19 mouse cellular contexts compared by ENCODE assay signal in genomic region chr11:4808311-4808710, GRCm38 (mm10).
"Had no signal": no experiment of that assay in that cellular context is flagged by ENCODE, and none has a peak within 500 bp of the region (broad histone marks: within the 10 kb centered on the region; RNA-seq: fewer than 3 reads in every experiment).

No protein-coding gene starts in this region.

- H3K9me3 ChIP-seq: limb, embryonic 12.5 days; liver, embryonic 13.5 days; lung, embryonic 15.5 days; megakaryocyte, embryonic 14.5 days; neural tube, embryonic 13.5 days had no signal

- ATAC-seq: liver, postnatal 0 days had no signal

- H3K27ac ChIP-seq: kidney, postnatal 0 days; limb, embryonic 12.5 days; liver, embryonic 13.5 days; lung, embryonic 15.5 days; macrophage; neural tube, embryonic 13.5 days had no signal

- H3K27me3 ChIP-seq: limb, embryonic 12.5 days; liver, embryonic 13.5 days; lung, embryonic 15.5 days; megakaryocyte, embryonic 14.5 days; neural tube, embryonic 13.5 days had no signal

- H3K4me2 ChIP-seq: limb, embryonic 12.5 days; liver, embryonic 13.5 days; lung, embryonic 15.5 days; midbrain, embryonic 11.5 days; neural tube, embryonic 13.5 days had no signal

- H3K4me3 ChIP-seq: limb, embryonic 12.5 days; liver, embryonic 13.5 days; lung, embryonic 15.5 days; megakaryocyte, embryonic 14.5 days; neural tube, embryonic 13.5 days had no signal

- DNase-seq: kidney, adult 9 months; kidney, postnatal 36 days; layer of hippocampus, adult 9-11 months; layer of hippocampus, postnatal 36 days; liver; liver, embryonic 13.5 days; liver, postnatal 0 days; lung, postnatal 14 days; right cerebral cortex, adult 18-20 months; right cerebral cortex, postnatal 25 days; thymus, adult 18-20 months; thymus, postnatal 14 days had no signal

- H3K36me3 ChIP-seq: neural tube, embryonic 13.5 days had no signal

- H3K9ac ChIP-seq: limb, embryonic 12.5 days; liver, embryonic 13.5 days; liver, postnatal 0 days; lung, embryonic 15.5 days; neural tube, embryonic 13.5 days had no signal

- H3K4me1 ChIP-seq: lung, embryonic 15.5 days had no signal
